Mouse (Mus musculus) mouse embryonic stem cell (cell line): ENCODE results near the gene Mrpl23.

Source experiments
- in situ Hi-C, 2 experiments: fragments of 300-500 bp; cut with MboI; formaldehyde crosslinking; loops; 1 replicate in 1 of 2; 3 replicates in 1 of 2; pipeline ENCODE4 v1.14.3; 2019 to 2020; ENCODE audit warnings: low sequenced_read_pairs in 2 of 2, low pct_unique_long_range_greater_than_20kb in 1 of 2, mixed read lengths in 1 of 2; ENCODE audit not compliant: unreplicated experiment in 1 of 2

The Mrpl23 gene

DNA sequence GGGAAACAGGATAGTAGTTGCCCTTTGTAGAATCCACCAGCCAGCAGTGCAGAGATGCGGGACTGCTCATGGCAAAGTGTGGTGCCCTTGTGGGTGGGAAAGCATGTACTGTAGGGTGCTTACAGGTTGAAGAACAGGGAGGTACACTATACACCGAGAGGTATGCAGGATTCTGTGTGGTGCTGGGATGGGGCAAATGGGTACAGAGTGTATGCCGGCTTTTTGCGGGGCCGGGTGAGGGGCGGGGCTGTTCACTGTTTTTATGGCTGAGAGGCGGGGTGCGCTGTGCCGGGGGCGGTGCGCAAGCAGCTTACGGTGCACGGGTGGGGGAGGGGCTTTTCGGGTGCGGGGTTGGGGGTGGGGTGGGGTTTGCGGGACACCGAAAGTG, at the start of gene Mrpl23:
Gene Mrpl23 (plus strand): TSS at position 16 of the 388 bp plus-strand sequence.
- in situ Hi-C loops, result no loop called here

DNA sequence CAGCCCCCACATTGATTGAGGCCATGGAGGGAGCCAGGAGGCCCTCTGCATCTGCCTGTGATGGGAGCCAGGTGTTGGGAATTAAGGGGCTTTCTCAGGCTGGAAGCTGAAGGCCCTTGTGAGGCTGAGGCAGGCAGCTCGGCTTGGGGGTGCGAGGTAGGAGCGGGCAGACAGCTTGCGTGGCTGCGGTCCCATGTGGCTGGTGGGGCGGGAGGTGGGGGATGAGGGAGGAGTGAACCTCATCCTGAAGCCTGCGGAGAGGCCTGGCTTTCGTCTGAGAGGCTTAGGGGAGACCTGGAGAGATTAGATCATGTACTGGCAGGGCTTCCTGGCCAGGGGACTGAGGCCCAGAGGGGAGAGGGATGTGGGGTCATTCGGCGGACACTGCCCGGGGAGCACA, 49.4 kb upstream of the Mrpl23 start:
- in situ Hi-C loops, result no loop called here

GRCm38 (mm10) chr7:142484780-142485179, 47.7 kb upstream of the Mrpl23 start:
- in situ Hi-C loops, result no loop called here

DNA sequence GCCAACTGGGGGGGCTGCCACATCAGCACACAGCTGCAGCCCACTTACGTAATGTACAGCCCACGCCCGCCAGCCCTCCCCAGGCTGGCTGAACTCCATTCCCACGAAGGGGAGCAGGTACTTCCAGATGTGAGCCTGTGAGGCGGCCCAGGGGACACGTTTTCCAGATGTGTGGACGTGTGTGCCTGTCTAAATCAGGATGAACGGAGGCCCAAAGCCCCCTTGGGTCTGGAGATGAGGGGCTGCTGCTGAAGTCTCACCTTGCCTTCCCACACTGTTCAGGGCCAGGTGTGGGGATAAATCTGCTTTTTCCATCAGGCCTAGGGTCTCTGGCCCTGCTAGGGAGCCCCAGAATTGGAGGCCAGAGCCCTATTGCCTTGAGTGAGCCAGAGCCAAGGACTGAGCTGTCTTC, 45.7 kb upstream of the Mrpl23 start:
- in situ Hi-C loops, result no loop called here

- in situ Hi-C loops, result no loop called here
Measured at GRCm38 (mm10) chr7:142487341-142487859, 45.1 kb upstream of the Mrpl23 start.

GRCm38 (mm10) chr7:142488053-142488452, 44.4 kb upstream of the Mrpl23 start:
- in situ Hi-C loops, result no loop called here

DNA sequence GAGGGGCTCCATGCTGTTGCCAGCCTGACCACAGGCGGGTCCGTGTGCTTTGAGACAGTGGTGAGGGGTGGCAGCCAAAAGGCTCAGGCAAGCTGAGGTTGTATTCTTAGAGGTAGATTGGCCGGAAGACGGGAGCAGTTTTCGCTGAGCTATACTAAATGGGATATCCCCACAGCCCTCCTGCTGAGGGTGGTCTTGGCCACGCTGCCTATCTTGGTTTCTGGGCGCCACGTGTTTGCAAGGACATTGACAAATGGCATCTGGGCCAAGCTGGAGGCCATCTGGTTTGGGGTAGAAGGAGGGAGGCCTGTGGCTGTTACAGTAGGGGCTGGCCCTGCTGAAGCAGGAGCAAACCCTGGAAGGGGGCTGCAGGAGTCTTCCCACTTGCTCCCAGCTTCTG, 39.0 kb upstream of the Mrpl23 start:
- in situ Hi-C loops, result no loop called here

DNA sequence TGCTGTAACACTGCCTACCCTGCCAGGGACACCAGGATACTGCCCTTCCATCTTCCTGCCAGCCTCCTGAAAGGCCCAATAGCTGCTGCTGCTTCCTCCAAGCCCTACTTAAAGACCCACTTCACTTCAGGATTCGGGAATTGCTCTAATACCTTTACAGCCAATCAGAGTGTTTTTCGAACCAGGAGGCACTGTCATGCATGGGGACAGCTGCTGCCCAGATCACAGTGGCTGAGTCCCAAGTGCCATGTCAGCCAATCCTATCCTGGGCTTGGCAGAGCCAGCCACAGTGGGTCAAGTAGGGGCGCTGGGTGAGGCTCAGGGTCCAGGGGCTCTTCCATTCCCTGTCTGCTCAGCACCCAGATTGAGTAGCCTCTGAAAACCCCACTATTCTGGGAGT, 36.3 kb upstream of the Mrpl23 start:
- in situ Hi-C loops, result no loop called here

- in situ Hi-C loops, result no loop called here
Measured at GRCm38 (mm10) chr7:142496800-142497199, 35.7 kb upstream of the Mrpl23 start.

- in situ Hi-C loops, result no loop called here
Measured at GRCm38 (mm10) chr7:142497775-142498174, 34.7 kb upstream of the Mrpl23 start.

GRCm38 (mm10) chr7:142498575-142498974, 33.9 kb upstream of the Mrpl23 start, which contains the start of gene Tnnt3:
Gene Tnnt3 (plus strand): TSS chr7:142498836.
- in situ Hi-C loops, result no loop called here

- in situ Hi-C loops, result no loop called here
Measured at GRCm38 (mm10) chr7:142499010-142499721, 33.3 kb upstream of the Mrpl23 start.

- in situ Hi-C loops, result no loop called here
Measured at GRCm38 (mm10) chr7:142500032-142500431, 32.5 kb upstream of the Mrpl23 start.

GRCm38 (mm10) chr7:142503206-142503605, 29.3 kb upstream of the Mrpl23 start:
- in situ Hi-C loops, result no loop called here

GRCm38 (mm10) chr7:142505942-142506341, 26.5 kb upstream of the Mrpl23 start:
- in situ Hi-C loops, result no loop called here

GRCm38 (mm10) chr7:142506501-142506900, 26.0 kb upstream of the Mrpl23 start:
- in situ Hi-C loops, result no loop called here

GRCm38 (mm10) chr7:142507453-142507852, 25.0 kb upstream of the Mrpl23 start:
- in situ Hi-C loops, result no loop called here

GRCm38 (mm10) chr7:142509518-142509917, 23.0 kb upstream of the Mrpl23 start:
- in situ Hi-C loops, result no loop called here

GRCm38 (mm10) chr7:142510021-142510777, 22.3 kb upstream of the Mrpl23 start:
- in situ Hi-C loops, result no loop called here

DNA sequence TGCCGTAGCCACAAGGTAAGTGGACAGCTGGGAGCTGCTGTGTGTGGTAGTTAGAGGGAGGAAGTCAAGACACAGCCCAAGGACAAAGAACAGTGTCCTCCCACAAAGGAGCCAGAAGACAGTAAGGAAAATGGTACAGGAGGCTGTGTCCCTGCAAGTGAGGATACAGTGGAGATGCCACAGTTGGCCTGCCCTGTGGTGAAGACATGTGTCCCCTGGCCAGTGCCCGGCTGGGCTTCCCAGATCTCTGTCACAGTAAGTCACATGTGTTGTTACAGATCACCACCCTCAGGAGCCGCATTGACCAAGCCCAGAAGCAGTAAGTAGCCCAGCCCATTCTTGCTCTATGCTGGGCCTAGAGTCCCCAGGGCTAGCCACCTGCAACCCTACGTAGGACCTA, 18.4 kb upstream of the Mrpl23 start:
- in situ Hi-C loops, result no loop called here
